Mouse (Mus musculus): Measurements from ENCODE around the gene Olfr796. TPM values are rescaled to one million over a fixed set of nuclear protein-coding genes. Genes with fewer than 3 reads are reported as not detected.

The Olfr796 gene
- not detected in 2 replicates for polyA plus RNA-seq (2012; ENCODE audit: low replicate concordance)

DNA sequence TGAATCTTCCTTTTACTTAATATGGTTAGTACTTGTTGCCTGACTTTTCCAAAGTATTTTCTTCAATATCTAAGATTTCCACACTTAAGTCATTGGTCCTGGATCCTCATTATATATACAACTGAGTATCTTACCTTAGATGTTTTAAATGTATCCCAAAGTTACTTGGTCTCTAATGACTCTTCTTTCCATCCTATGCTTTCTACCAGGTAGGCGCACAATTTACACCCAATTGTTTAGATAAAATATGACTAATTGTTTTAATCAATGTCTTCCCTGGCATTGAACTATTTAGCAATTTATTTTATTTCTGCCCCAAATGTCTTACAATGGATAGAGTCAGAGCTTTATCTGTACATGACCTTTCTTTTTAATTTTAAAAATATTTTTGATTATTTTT, at the start of gene Olfr796:
Gene Olfr796 (minus strand): TSS at position 101 of the 400 bp plus-strand sequence.

DNA sequence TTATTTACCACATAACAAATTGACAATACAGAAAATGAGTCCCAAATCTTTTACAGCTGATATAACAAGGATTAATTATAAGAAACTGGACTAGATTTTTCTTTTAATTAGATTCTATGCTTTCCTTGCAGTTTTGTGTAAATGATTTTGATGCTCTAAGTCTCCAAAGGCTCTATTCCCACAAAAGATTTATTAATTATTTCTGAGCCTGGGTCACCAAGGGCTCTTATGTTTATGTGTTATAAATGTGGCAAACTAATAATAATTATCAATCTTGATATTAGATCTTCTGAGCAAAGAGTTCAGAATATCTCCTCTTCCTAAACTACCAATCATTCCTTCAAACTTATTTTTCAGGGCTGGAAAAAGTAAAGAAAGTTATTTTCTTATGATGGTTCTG, 45.0 kb upstream of the Olfr796 start, which contains the start of gene Olfr800:
Gene Olfr800 (plus strand): TSS at position 301 of the 400 bp plus-strand sequence.

DNA sequence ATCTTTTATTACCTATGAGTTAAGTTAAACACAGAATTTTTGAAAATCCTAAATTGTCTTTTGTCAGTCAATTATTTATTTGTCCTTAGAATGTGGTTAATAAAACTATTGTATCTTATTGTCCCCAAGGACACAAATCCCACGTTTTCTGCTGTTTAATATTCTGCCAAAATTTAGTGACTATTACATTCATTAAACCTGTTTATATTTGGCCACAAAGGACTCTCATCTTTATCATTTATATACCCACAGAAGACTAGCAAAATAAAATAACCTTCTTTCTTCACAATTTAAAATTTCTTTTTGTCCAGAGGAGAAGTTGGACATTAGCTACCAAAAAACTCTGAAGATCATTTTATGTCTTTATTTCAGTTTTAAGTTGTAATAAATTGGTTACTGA, 24.8 kb upstream of the Olfr796 start, which contains the start of gene Olfr799:
Gene Olfr799 (plus strand): TSS at position 301 of the 400 bp plus-strand sequence.

DNA sequence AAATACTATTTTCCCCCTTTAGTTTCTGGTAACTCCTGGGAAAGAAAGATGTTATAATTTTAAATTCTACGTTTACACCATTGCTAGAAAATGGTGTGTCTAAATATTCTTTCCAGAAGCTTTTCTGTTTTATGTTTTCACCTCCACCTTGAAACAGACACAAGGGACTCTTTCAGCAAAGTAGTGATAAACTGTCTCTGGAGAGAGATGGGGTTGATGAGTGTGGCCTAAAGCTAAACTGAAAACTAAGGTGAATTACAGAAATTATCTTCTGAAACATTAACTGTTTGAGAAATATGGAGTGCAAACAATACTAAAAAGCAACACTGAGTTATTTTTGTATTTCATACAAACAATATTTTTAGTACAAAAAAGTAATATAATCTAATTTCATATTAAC, 15.5 kb upstream of the Olfr796 start, which contains the start of gene Olfr798:
Gene Olfr798 (minus strand): TSS at position 101 of the 400 bp plus-strand sequence.

DNA sequence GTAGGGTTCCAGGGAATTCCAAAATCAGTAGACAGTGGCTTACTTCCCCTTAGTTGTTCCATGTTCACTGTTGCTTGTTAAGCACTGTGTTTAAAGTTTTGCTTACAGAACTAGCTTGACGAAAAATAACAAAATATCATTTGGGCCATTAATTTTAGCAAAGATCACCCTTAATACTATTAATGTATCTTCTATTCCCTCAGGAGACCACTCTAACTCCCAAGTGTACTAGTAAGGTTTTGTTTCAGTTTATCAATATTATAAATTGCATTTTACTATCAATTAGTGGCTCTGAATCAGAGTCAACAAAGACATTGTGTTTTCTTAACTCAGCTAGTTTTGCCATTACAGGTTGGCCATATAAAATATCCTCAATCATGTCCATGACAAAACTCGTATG, 45.0 kb downstream of the Olfr796 start, which contains the start of gene Olfr794:
Gene Olfr794 (plus strand): TSS at position 301 of the 400 bp plus-strand sequence.

Other genes starting within 250 kb of the Olfr796 start
- gene Olfr784, start 228.5 kb downstream of the Olfr796 start, polyA plus RNA-seq (2012; ENCODE audit: low replicate concordance), result not detected in 2 replicates
- not detected in 2 replicates for gene Olfr785, start 207.1 kb downstream of the Olfr796 start, polyA plus RNA-seq (2012; ENCODE audit: low replicate concordance)
- not detected in 2 replicates for gene Olfr786, start 185.3 kb downstream of the Olfr796 start, polyA plus RNA-seq (2012; ENCODE audit: low replicate concordance)
- not detected in 2 replicates for gene Olfr787, start 150.7 kb downstream of the Olfr796 start, polyA plus RNA-seq (2012; ENCODE audit: low replicate concordance)
- gene Olfr788, start 141.6 kb downstream of the Olfr796 start, polyA plus RNA-seq (2012; ENCODE audit: low replicate concordance), result not detected in 2 replicates
- gene Olfr789, start 127.8 kb downstream of the Olfr796 start, polyA plus RNA-seq (2012; ENCODE audit: low replicate concordance), result not detected in 2 replicates
- not detected in 2 replicates for gene Olfr790, start 114.1 kb downstream of the Olfr796 start, polyA plus RNA-seq (2012; ENCODE audit: low replicate concordance)
- not detected in 2 replicates for gene Olfr791, start 90.8 kb downstream of the Olfr796 start, polyA plus RNA-seq (2012; ENCODE audit: low replicate concordance)
- not detected in 2 replicates for gene Olfr792, start 73.4 kb downstream of the Olfr796 start, polyA plus RNA-seq (2012; ENCODE audit: low replicate concordance)
- gene Olfr794, start 44.9 kb downstream of the Olfr796 start, polyA plus RNA-seq (2012; ENCODE audit: low replicate concordance), result not detected in 2 replicates
- gene Olfr798, start 15.4 kb upstream of the Olfr796 start, polyA plus RNA-seq (2012; ENCODE audit: low replicate concordance), result not detected in 2 replicates
- gene Olfr799, start 24.9 kb upstream of the Olfr796 start, polyA plus RNA-seq (2012; ENCODE audit: low replicate concordance), result not detected in 2 replicates
- not detected in 2 replicates for gene Olfr800, start 45.1 kb upstream of the Olfr796 start, polyA plus RNA-seq (2012; ENCODE audit: low replicate concordance)
- gene Olfr801, start 61.3 kb upstream of the Olfr796 start, polyA plus RNA-seq (2012; ENCODE audit: low replicate concordance), result 0.06 TPM in 1 of 2 replicates, not detected in the other
- 0.05 TPM in 1 of 2 replicates, not detected in the other for gene Olfr802, start 75.6 kb upstream of the Olfr796 start, polyA plus RNA-seq (2012; ENCODE audit: low replicate concordance)
- not detected in 2 replicates for gene Olfr803, start 81.7 kb upstream of the Olfr796 start, polyA plus RNA-seq (2012; ENCODE audit: low replicate concordance)
- not detected in 2 replicates for gene Olfr804, start 90.6 kb upstream of the Olfr796 start, polyA plus RNA-seq (2012; ENCODE audit: low replicate concordance)
- not detected in 2 replicates for gene Olfr805, start 116.8 kb upstream of the Olfr796 start, polyA plus RNA-seq (2012; ENCODE audit: low replicate concordance)
- not detected in 2 replicates for gene Olfr806, start 129.4 kb upstream of the Olfr796 start, polyA plus RNA-seq (2012; ENCODE audit: low replicate concordance)
- not detected in 2 replicates for gene Olfr807, start 145.2 kb upstream of the Olfr796 start, polyA plus RNA-seq (2012; ENCODE audit: low replicate concordance)
- not detected in 2 replicates for gene Olfr808, start 152.9 kb upstream of the Olfr796 start, polyA plus RNA-seq (2012; ENCODE audit: low replicate concordance)
- not detected in 2 replicates for gene Olfr809, start 162.1 kb upstream of the Olfr796 start, polyA plus RNA-seq (2012; ENCODE audit: low replicate concordance)
- gene Olfr810, start 182.3 kb upstream of the Olfr796 start, polyA plus RNA-seq (2012; ENCODE audit: low replicate concordance), result not detected in 2 replicates
- gene Olfr811, start 191.8 kb upstream of the Olfr796 start, polyA plus RNA-seq (2012; ENCODE audit: low replicate concordance), result not detected in 2 replicates
- gene Olfr812, start 233.5 kb upstream of the Olfr796 start, polyA plus RNA-seq (2012; ENCODE audit: low replicate concordance), result not detected in 2 replicates
- not detected in 2 replicates for gene Olfr813, start 242.8 kb upstream of the Olfr796 start, polyA plus RNA-seq (2012; ENCODE audit: low replicate concordance)

All from leukemia stem cell, adult 10-12 weeks (primary cell).